Mouse (Mus musculus) frontal cortex, adult (tissue): ENCODE data around the gene Ndc1.
"Not testable (repeated sequence)": the region's sequence is repeated elsewhere in the genome, so short reads cannot be mapped to it uniquely, and the experiment has no call there.

Experiments
- ATAC-seq: cut with Nextera tagmentation; 2 replicates; pipeline ENCODE4 v1.9.2; 2017; ENCODE audit warnings: mild to moderate bottlenecking, moderate library complexity, mixed read lengths; ENCODE audit not compliant: low TSS enrichment

The Ndc1 gene

DNA sequence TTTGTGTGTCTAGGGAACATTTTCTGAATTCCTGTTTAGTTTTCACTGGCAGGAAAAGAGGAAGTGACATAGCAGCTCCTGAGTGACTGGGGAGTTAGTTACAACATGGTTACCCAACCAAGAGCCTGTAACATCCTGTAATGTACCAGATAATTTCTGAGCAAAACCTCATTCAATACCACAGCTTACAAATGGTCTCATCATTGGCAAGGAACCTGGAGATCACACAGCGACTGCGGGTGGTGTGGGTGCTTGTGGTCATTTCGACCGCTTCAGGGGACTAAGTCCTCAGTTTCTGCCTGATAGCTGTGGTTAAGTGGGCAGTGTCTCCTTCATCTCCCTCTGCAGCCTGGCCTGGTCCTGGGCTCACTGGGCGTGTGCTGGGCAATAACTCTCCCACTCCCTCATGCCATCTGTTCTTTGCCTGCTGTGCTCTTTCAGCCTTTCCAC, 3.4 kb upstream of the Ndc1 start:
- no peak for ATAC-seq

DNA sequence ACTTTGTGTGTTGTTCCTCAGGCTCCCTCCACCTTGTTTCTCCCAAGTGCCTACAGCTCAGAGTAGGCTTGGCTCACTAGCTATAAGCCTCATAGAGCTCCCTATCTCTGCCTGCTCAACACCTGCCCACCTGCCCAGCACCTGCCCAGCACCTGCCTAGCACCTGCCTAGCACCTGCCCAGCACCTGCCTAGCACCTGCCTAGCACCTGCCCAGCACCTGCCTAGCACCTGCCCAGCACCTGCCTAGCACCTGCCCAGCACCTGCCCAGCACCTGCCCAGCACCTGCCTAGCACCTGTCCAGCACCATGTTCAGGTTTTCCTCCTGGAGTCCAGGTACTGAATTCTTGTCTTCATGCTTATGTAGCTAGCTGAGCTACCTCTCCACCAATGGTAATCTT, 1.2 kb upstream of the Ndc1 start:
- ATAC-seq = not testable (repeated sequence)

DNA sequence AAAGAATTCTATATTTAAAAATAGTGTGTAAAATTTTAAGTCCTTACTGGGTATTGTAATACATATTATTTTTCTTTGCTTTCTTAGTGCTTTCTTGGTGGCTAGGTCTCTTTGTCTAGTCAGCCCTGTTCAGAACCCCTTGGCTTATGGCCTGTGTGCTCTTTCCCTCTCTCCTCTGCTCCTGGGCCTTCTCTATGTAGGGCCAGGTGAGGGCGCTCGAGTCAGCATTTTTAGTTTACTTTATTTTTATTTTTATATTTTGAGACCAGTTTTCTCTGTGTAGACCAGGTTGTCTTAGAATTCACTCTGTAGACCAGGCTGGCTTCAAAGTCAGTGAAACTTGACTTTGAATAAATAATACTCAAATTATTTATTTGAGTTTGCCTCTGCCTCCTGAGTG, 4.7 kb downstream of the Ndc1 start:
- ATAC-seq = no peak

DNA sequence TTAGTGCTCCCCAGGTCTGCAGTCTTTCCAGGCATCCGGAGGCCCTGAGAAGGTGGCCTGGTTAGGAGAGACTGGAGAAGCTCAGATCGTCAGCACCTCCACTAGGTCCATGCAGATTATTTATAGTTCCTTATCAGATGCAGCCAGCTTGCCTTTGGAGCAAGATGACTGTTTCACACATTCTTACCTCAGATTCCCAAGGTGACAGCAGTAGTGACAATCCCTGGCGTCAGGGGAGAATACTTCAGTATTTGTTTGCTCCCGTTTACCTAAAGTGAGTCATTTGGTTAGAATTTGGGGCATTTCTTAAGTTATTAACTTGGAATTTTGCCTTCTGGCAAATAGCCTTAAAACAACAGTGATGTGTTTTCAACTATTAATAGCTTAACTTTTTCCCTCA, 7.1 kb downstream of the Ndc1 start:
- ATAC-seq = no peak

DNA sequence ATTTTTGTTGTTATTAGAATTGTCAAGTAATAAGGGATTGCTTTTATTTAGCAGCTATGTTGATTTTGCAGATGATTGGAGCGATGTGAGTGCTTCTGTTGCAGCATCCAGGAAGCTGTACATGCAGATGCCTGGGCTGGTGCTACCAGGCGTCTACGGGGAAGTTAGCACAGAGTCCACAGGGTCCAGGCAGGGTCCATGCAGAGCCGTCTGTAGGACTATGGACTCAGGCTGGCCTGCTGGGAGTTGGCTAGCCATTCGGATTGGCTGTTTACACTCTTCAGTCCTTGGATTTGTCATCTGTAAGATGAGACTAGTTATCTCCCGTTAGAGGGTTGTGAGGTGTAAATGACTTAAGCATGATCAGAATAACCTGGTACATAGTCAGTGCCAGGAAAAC, 11.4 kb downstream of the Ndc1 start:
- ATAC-seq = no peak

DNA sequence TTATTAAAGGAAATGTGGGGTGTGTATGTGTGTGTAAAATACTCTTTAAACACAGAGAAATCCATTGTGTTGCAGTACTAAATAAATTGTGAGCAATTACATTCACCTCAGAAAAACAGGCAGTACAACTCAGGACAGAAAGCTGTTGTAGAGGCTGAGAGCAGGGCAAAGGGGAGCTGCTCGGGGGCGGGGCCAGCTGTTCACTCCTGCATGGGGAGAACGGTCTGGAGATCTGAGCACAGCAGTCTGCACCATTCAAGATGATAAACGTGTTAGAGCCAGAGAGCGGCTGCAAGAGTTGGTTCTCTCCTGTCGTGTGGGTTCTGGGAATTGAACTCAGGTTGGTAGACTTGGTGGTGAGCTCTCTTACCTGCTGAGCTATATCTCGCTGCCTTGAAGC, 13.3 kb downstream of the Ndc1 start:
- ATAC-seq = no peak

DNA sequence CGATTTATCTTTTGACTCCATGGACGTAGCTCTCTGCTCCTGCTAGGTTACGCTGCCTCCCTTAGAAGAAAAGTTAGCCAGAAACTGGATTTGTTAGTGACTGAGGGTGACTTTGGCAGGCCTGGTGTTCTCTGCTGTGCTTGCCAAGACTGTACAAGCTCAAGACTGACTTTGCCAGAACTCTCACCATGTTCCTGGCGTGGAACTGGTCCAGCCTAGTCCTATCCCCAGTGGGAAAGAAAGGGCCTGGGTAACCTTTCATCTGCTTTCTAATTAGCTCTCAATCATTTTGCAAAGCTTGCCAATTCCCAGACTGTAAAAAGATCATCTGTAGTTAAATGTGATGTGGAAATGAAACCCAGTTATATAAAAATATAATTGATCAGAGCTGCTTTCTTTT, 19.5 kb downstream of the Ndc1 start:
- no peak for ATAC-seq

DNA sequence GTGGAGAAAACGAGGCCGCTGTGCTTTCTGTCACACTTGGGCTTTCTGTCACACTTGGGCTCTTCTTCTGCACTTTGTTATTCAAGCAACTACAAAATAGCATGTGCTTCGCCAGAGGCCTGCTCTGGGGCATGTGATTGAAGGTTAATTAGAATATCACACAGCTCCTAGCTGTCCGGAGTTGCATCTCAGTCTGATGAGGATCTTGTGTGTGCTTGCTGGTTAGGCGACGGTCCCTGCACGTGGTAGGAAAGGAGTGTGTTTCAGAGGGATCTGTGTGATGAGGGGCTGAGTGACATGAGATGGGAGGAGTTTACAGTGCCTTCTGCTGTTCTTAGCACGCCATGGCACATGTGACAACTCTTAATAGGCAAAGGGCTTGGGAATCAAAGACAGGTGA, 19.9 kb downstream of the Ndc1 start:
- ATAC-seq = no peak

DNA sequence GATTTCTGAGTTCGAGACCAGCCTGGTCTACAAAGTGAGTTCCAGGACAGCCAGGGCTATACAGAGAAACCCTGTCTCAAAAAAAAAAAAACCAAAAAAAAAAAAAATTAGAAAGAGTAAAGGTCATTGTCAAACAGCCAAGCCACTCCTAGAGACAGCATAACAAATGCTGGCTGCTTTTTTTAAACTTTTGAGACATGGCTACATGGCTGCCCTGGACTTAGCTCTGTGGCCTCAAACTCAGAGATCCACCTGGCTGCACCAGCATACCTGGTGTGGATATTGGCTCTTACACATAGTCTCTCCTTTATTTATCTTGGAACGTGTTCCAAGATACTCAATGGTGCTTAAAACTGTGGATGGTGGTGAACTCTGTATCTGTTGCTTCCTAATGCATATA, 20.7 kb downstream of the Ndc1 start:
- no peak for ATAC-seq

DNA sequence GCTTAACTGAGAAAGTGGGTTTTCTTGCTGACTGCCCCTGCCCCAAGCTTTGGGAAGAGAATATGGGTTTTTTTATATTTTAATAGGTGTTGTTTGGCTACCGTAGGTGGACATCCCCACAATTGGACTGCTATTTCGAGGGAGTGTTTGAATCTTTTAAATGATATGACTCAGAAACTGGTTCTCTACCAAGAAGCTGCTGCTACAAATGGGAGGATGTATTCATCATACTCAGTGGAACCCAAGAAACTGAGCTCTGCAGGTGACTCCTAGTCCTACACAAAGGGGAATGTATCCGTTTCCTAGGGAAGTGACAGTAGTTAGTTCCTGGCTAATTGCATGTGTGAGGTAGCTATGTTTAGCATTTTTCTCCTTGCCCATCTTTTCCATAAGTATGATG, 21.8 kb downstream of the Ndc1 start:
- peak; percentile 82 for ATAC-seq

DNA sequence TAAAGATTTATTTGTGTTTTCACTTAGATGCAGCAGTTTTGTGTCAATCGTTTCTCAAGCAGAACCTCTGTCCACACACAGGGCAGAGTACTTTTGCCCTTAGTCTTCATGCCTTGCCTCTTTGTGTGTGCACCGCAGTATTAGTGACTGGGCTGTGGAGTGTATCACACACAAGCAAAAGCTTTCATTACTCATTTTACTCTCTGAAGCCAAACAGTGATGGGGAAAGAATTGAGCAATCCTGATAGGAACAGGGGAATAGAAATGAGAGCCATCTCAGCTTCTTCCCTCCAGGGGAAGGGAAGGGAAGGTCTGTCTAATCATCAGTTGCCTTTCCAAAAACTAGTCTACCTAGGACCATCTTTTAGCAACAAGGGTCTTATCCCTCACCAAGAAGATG, 26.2 kb downstream of the Ndc1 start:
- no peak for ATAC-seq

DNA sequence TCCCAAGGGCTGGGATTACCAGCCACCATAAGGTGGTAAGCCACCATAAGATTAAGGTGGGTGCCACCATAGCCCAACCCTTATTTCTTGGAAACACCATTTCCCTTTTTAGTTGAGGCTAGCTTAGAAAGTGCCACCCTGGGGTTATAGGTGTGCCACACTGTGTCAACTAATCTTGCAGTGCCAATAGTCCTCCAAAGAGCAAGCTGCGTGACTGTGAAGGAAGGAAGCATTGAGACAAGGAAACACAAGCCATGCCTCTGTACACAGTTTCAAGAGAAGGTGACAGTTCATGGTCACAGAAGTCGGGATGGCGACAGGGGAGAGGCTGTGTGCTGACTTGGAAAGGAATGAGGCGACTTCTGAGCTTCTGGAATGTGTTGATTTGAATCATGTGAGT, 52.6 kb downstream of the Ndc1 start:
- no peak for ATAC-seq

DNA sequence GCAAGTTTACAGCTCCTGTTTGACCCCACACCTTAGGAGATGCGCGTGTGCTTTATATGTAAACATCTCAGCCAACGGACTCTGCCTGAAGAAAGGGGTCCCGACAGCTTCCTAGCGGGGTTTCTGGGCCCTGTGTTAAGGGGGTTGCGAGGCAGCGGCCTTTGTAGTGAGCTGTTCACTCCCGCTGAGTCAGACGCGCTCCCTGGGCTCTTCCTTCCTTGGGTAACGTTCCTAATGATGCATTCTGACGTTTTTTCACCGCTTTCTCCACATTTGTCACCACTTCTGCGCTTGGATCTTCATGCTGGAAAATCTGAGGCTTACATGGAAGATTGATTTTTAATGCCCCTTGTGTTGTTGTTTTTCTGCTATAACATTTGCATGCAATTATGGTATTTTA, 54.1 kb downstream of the Ndc1 start:
- no peak for ATAC-seq

DNA sequence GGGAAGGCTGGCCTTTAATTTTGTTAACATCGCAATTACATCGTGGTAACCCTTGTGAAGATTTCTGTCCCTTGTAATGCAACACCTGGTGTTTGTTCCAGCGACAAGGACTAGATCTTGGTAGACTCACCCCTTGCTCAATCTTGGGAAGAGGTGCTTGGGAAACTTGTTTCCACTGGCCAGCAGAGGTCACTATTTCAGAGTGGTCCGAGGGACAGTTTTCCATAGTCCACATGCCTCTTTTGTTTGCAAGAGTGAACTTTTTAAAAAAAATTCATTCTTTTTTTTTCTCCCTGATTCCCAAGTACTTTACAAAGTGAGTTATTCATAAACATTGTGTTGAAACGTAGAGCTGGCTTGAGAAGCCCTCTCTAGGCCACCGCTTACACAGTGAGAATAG, 54.6 kb downstream of the Ndc1 start:
- ATAC-seq = no peak

DNA sequence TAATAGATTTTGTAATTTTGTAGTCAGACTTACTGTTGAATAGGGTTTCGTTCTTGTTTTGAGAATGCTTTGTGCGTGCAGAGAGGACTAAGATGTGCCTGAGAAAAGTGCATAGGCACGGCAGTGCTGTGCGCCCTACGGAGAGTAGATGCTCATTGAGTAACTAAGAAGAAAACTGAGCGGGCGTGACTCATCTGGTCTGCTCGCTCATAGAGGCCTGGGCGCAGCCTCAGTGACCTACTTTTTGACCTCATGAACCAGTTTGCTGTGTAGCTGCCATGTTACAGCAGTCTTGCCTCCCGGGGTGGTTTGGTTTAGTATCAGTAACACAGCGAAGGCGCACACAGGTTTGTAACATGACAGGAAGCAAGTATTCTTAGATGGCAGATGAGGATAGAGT, 58.0 kb downstream of the Ndc1 start:
- no peak for ATAC-seq

DNA sequence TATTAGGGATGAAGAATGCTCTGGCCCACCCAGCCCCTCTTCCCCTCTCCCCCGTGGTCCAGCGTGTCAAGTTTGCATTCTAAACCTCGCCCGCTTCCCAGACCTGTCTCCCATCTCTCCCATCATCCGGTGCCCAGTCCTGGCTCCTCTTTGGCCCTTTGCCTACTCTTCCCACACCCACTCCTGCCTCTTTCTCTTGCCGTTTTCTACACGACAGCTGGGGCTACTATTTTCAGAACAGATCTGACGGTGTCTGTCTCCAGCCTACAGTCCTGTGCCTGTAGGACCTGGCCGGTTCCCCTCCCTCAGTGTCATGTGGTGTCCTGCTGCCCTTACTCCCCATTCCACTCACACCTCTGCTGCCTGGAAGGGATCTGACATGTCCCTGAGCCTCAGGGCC, 59.0 kb downstream of the Ndc1 start:
- ATAC-seq = peak; percentile 95

DNA sequence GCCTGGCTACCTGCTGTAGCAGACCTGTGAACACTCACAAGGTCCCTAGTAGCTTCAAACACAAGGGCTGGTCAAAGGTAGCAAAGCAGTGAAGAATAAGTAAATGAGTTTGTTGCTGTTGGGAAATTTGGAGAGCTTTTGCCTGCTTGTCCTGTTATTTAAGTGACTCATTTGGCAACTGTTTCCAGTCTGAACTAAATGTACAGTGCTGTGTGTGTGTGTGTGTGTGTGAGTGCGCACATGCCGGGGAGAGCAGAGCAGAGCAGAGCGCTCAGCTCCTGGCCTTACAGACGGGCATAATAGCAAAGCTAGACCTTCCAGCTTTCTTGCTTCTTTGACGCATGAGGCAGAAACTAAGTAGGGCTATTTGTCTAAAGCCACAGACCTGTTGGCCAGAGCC, 65.1 kb downstream of the Ndc1 start:
- peak; percentile 66; the same call in 1 of the 2 replicates for ATAC-seq

DNA sequence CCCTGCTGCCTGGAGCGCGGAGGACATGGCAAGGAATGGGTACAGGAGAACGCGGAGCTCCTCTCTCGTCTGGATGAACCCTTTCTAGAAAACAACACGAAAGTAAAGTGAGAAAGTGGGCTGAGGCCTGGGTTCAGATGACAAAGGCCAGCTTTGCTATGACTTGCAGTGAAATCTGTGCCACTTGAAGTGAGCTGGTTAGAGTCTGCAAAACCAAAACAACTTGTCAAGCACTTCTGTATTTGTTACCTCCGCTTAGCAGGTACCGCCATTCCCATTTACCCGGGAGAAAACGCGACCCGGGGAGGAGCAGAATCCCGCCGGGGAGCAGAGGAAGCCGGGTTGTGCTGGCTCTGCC, 66.4 kb downstream of the Ndc1 start:
- no peak; the same call in 1 of the 2 replicates for ATAC-seq

DNA sequence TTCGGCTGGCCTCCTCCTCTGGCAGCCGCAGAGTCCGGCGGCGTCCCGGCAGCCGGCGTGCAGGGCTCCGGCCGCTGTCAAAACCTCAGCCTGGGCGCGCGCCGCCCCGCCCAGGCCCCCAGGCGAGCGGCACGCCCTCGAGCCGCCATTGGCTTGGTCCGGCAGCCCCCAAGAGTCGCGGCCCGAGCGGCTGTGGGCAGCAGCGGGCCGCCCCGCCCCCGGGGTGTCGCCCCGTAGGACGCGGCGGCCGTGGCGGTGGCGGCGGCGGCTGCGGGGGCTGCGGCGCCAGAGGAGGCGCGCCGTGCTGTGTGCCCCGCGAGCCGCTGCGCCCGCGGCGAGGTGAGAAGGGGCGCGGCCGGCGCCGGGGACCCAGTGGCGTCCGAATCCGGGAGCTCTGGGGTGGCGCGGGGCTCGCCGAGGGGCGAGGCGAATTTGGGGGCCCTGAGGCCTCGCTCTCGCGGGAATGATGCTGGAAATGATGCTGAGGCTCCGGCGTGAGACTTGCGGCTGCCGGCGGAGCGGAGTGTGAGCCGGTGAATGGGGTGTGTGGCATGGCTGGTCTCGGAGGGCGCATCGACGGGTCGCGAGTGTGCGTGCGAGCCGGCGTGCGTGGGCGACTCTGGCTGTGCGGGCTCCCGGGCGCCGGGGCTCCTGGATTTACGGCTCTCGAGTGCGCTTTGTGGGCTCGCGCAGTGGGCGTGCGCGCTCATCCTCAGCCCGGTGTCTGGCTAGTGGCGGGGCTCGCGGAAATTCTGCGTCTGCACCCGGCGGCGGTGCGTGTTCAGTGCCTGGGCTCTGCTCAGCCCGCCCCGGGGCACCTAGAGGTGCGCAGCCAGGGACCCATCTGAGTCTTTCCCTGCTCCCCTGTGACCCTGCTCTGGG, 67.0 kb downstream of the Ndc1 start, which contains the start of gene Glis1:
Gene Glis1 (plus strand): TSS at position 236 of the 882 bp plus-strand sequence.
- peak; percentile 60 for ATAC-seq

DNA sequence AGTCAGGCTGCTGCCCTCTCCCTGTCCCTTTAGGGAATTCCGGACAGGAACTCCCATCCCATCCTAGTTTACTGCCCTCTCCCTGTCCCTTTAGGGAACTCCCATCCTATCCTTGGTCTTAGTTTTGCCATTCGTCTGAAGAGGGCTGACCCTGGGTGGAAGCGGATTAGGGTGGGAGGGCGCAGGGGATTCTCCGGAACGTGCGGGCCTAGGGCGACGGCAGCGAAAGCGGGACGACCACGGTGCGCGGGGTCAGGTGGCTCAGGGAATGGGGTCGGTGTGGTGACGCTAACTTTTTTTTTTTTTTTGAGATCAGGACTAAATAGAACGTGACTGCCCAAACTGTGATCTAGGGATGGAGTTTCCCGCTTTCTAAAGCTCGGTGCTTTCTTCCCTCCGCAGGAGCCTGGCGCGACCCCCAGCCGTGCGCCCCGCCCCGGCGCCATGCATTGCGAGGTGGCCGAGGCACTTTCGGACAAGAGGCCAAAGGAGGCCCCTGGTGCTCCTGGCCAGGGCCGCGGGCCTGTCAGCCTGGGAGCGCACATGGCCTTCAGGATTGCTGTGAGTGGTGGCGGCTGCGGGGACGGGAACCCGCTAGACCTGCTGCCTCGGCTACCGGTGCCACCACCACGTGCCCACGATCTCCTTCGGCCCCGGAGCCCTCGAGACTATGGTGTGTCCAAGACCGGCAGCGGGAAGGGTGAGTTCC, 67.8 kb downstream of the Ndc1 start:
- ATAC-seq = no peak

DNA sequence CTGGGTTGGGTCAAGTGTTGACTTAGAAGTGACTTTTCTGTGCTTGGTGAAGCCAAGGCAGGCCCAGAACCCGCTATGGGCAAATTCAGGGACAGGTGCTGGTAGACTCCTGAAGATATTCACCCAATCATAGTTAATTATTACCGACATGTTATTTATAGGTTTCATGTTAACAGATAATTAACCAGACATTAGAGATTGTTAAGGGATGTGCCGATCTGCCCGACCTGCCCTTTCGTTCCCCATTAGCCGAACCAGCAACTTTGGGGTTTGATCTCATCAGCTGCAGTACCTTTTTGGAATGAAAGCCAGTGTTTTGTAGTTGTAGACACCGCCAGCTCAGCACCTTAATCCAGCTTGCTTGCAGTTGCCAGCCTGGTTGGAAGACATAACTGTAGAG, 68.9 kb downstream of the Ndc1 start:
- ATAC-seq = no peak

DNA sequence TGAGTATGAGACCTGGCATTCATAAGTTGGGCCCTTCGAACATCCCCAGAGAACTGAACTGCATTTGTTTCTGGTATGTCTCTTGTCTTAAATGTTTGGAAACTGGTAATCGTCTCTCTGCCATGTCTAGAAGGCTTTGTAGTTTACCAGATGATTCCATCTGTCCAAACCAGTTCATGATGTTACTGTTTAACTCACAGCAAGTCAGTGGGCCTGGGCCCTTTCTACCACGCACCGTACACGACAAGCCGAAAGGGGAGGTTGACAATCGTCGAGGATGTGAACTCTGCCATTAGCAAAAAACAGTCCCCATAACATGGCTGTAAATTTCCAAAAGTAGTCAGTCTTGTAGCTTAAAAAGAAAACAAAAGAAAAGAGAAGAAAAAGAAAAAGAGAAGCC, 71.2 kb downstream of the Ndc1 start:
- ATAC-seq = no peak

DNA sequence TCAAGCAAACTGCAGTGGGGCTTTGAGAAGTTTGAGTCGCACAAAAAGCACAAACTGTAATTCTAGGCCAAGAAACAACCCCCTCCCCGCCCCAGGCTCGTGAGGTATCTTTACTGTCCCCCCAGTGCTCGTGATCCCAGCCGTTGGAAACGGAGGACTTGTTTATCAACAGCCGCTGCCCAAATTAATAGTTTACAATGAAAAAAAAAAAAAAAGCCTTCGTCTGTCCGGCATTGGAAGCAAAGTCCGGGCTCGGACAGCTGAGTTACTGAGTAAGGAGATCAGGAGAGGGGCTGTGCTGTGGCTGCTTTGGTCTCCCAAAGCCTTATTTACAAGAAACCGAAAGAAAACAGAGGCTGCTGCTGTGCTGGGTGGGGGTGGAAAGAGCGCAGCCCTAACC, 72.7 kb downstream of the Ndc1 start:
- ATAC-seq = no peak
